Mouse (Mus musculus): ENCODE results near the gene Slfn9. TPM values are rescaled to one million over a fixed set of nuclear protein-coding genes. Genes with fewer than 3 reads are reported as not detected.
"Not testable (repeated sequence)": the region's sequence is repeated elsewhere in the genome, so short reads cannot be mapped to it uniquely, and the experiment has no call there.

Slfn9 gene
- polyA plus RNA-seq, 1 experiment from 2014 or later = 5.0 TPM

DNA sequence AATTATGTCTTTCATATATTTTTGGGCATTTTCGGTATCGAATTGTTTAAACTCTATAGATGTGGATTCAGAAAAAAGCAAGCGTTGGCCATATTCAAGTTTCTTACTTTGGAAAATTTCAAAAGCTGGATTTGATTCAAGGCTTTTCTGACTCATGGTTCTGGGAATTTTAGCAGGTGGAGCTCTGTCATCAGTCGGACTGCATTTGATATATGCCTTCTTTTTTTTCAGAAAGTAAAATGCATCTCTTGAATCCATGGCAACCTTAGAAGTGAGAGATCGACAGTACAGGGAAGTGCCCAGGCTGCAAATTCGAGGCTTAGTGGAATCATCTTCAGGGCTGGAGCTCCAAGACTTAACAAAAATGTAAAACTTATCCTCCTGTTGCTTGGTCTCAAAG, 4.0 kb downstream of the Slfn9 start:
- TF ChIP-seq CTCF (IDR thresholded peaks at IDR 0.05; ENCODE audit: low read depth) = no peak
- WGBS = 86% methylated on average over 6 of the region's 6 CpGs
- no peak for ATAC-seq

DNA sequence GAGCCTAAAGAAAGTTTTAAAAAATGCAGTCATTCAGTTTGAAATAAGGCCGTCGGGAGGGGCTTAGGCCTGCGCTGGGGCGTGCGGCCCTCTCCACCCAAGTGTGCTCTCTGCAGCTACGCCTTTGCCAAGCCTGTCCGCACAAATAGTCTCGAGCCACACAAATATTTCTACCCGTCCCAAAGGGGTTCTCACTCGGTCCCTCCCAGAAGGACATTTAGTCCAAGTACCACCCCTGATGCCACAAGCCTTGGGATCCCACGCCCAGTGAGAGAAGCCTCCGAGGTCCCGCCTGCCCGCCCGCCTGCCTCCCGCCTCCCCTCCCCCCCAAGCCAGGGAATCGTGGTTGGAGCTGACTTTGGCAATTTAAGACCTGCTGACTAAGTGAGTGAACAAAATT, 8.4 kb downstream of the Slfn9 start:
- Histone ChIP-seq H3K27me3 (replicated peaks; ENCODE audit: control insufficient read depth, insufficient read depth, low read length) (no peaks in the 10 kb centered on the region), H3K9me3 (ENCODE audit: control insufficient read depth) (no peaks in the 10 kb centered on the region), H3K9ac (ENCODE audit: low read depth, low read length) (no peak overlapping the region), H3K36me3 (ENCODE audit: control insufficient read depth, insufficient read depth) (peaks cover 6% of the 10 kb centered on the region; the same call in 1 of the 2 replicates), H3K4me3 (ENCODE audit: low read depth, low read length) (no peak overlapping the region), H3K27ac (ENCODE audit: low read depth, low read length) (no peak overlapping the region), H3K4me2 (replicated peaks; ENCODE audit: low read depth) (no peak overlapping the region), H3K4me1 (replicated peaks; ENCODE audit: control insufficient read depth, insufficient read depth, low read length) (no peaks in the 10 kb centered on the region)
- no peak for TF ChIP-seq CTCF (IDR thresholded peaks at IDR 0.05; ENCODE audit: low read depth)
- 87% methylated on average over 17 of the region's 17 CpGs for WGBS
- ATAC-seq = no peak

More for the DNA sequence above, 4.0 kb downstream of the Slfn9 start:
- Histone ChIP-seq H3K9me3 (ENCODE audit: control insufficient read depth) (no peaks in the 10 kb centered on the region), H3K9ac (ENCODE audit: low read depth, low read length) (no peak overlapping the region), H3K27ac (ENCODE audit: low read depth, low read length) (no peak overlapping the region), H3K36me3 (ENCODE audit: control insufficient read depth, insufficient read depth) (peaks cover 3% of the 10 kb centered on the region; the same call in 1 of the 2 replicates), H3K4me3 (ENCODE audit: low read depth, low read length) (no peak overlapping the region), H3K27me3 (replicated peaks; ENCODE audit: control insufficient read depth, insufficient read depth, low read length) (no peaks in the 10 kb centered on the region), H3K4me2 (replicated peaks; ENCODE audit: low read depth) (no peak overlapping the region), H3K4me1 (replicated peaks; ENCODE audit: control insufficient read depth, insufficient read depth, low read length) (no peaks in the 10 kb centered on the region)

DNA sequence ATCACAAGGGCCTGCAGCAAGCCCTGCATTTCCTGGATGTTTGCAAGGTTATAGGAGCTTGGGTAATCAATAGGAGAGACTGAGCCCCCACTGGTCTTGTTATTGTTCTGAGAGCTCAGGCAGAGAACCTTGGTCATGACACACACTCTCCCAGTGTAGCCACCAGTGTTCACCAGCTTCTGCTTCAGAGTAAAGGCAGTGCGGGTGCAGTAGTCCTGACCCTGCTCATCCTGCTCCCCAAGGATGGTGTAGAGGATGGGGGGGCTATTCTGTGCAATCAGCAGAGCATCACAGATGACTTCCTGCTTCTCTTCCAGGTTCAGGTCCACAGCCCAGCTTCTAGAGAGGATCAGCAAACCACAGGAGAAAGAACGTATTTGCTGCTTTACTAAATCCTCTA, 9.2 kb downstream of the Slfn9 start:
- not testable (repeated sequence) for ATAC-seq; H3K9ac ChIP-seq (ENCODE audit: low read depth, low read length); H3K4me1 ChIP-seq (replicated peaks; ENCODE audit: control insufficient read depth, insufficient read depth, low read length); H3K4me3 ChIP-seq (ENCODE audit: low read depth, low read length); H3K36me3 ChIP-seq (ENCODE audit: control insufficient read depth, insufficient read depth); H3K4me2 ChIP-seq (replicated peaks; ENCODE audit: low read depth); H3K27ac ChIP-seq (ENCODE audit: low read depth, low read length); H3K27me3 ChIP-seq (replicated peaks; ENCODE audit: control insufficient read depth, insufficient read depth, low read length); H3K9me3 ChIP-seq (ENCODE audit: control insufficient read depth)
- WGBS = 84% methylated on average over 2 of the region's 2 CpGs

DNA sequence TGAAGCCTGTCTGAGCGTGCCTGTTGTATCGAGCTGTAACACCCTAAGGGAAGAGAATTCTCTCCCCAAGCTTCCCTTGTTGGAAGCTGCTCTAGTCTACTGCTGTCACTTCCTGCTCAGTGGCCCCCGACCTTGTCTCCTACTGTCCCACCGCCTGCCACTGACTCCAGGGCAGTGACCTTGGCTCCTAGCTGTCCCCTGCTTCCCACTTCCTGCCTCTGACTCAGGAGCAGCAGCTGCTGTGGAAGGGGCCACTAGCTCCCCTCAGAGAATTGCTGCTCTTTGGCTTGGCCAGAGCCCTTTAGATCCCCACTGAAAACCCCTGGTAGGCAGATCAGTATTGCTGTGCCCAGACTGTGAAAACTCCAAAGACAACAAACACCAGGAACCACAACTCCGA, 17.7 kb downstream of the Slfn9 start:
- 41% methylated on average over 5 of the region's 5 CpGs for WGBS

DNA sequence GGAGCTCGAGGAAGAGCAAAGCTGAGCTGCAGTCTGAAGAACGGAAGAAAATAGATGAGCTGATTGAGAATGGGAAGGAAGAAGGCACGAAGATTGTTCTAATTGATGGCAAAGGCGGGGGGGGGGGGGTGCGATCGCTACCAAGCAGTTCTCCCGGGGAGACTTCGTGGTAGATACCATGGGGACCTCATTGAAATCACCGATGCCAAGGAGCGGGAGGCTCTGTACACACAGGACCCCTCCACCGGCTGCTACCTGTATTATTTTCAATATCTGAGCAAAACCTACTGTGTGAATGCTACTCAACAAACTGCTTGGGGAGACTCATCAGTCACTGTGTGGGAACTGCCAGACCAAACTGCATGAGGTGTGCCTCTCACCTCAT, 20.0 kb downstream of the Slfn9 start:
- no peaks in the 10 kb centered on the region for H3K36me3 ChIP-seq (ENCODE audit: control insufficient read depth, insufficient read depth)
- ATAC-seq = no peak
- WGBS = 76% methylated on average over 11 of the region's 11 CpGs
- no peak for TF ChIP-seq CTCF (IDR thresholded peaks at IDR 0.05; ENCODE audit: low read depth)
- no peaks in the 10 kb centered on the region for H3K4me1 ChIP-seq (replicated peaks; ENCODE audit: control insufficient read depth, insufficient read depth, low read length)
- H3K4me3 ChIP-seq (ENCODE audit: low read depth, low read length) = no peak overlapping the region
- no peak overlapping the region for H3K27ac ChIP-seq (ENCODE audit: low read depth, low read length)
- H3K4me2 ChIP-seq (replicated peaks; ENCODE audit: low read depth) = peak overlapping the region; percentile 54; the same call in 1 of the 2 replicates
- no peak overlapping the region for H3K9ac ChIP-seq (ENCODE audit: low read depth, low read length)
- no peaks in the 10 kb centered on the region for H3K9me3 ChIP-seq (ENCODE audit: control insufficient read depth)
- H3K27me3 ChIP-seq (replicated peaks; ENCODE audit: control insufficient read depth, insufficient read depth, low read length) = no peaks in the 10 kb centered on the region

More for the DNA sequence above, 17.7 kb downstream of the Slfn9 start:
- no peak for TF ChIP-seq CTCF (IDR thresholded peaks at IDR 0.05; ENCODE audit: low read depth)
- no peaks in the 10 kb centered on the region for H3K27me3 ChIP-seq (replicated peaks; ENCODE audit: control insufficient read depth, insufficient read depth, low read length)
- no peak overlapping the region for H3K27ac ChIP-seq (ENCODE audit: low read depth, low read length)
- no peak overlapping the region for H3K4me2 ChIP-seq (replicated peaks; ENCODE audit: low read depth)
- no peak overlapping the region for H3K9ac ChIP-seq (ENCODE audit: low read depth, low read length)
- no peak for ATAC-seq
- H3K4me1 ChIP-seq (replicated peaks; ENCODE audit: control insufficient read depth, insufficient read depth, low read length) = no peaks in the 10 kb centered on the region
- no peaks in the 10 kb centered on the region for H3K9me3 ChIP-seq (ENCODE audit: control insufficient read depth)
- H3K4me3 ChIP-seq (ENCODE audit: low read depth, low read length) = no peak overlapping the region
- 0 out of 2 replicates have a peak, but pooled peaks cover 3% of the 10 kb centered on the region for H3K36me3 ChIP-seq (ENCODE audit: control insufficient read depth, insufficient read depth)

DNA sequence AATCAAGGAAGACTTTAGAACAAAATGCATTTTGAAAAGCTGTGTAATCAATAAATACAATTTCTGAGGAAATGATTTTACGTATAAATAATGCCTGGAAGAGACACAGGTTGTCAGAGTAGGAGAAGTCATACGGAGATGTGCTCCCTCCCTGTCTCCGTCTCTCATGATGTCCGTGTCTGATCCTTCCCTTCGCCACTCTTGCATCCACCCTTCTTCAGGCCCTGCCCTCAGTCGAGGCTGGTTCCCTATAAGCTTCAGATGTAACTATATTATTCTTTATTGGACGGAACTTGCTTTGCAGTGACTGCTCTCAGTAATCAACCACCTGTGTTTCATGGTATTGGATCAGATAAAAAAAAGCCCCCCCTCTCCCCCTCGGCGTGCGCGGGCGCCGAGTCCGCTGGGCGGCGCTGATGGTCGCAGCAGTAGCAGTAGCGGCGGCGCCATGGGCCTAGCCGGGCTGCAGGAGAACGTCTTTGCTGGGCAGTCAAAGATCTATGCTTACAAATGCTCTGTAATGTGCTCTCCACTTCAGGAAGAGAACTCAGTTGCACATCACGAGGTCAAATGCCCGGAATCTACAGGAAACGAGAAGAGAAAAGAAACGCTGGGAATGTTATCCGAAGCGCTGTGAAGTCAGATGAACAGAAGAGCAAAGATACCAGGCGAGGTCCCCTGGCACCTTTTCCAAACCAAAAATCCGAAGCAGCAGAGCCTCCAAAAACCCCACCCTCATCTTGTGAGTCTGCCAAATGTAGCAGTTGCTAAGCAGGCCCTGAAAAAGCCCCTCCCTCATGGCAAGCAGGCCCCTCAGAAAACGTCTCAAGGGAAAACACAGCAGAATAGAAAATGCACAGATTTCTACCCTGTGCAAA, 20.7 kb downstream of the Slfn9 start:
- H3K4me1 ChIP-seq (replicated peaks; ENCODE audit: control insufficient read depth, insufficient read depth, low read length) = no peaks in the 10 kb centered on the region
- no peak overlapping the region for H3K27ac ChIP-seq (ENCODE audit: low read depth, low read length)
- H3K4me2 ChIP-seq (replicated peaks; ENCODE audit: low read depth) = peak overlapping the region; percentile 54
- H3K4me3 ChIP-seq (ENCODE audit: low read depth, low read length) = peak overlapping the region; percentile 7; the same call in 1 of the 2 replicates
- ATAC-seq = no peak
- H3K36me3 ChIP-seq (ENCODE audit: control insufficient read depth, insufficient read depth) = no peaks in the 10 kb centered on the region
- H3K9me3 ChIP-seq (ENCODE audit: control insufficient read depth) = no peaks in the 10 kb centered on the region
- no peak overlapping the region for H3K9ac ChIP-seq (ENCODE audit: low read depth, low read length)
- H3K27me3 ChIP-seq (replicated peaks; ENCODE audit: control insufficient read depth, insufficient read depth, low read length) = no peaks in the 10 kb centered on the region
- TF ChIP-seq CTCF (IDR thresholded peaks at IDR 0.05; ENCODE audit: low read depth) = peak; percentile 73
- 13% methylated on average over 31 of the region's 31 CpGs for WGBS
